Mouse (Mus musculus) erythroid progenitor cell, adult 5-6 weeks (primary cell): ENCODE data around the gene Mlh1. TPM values are rescaled to one million over a fixed set of nuclear protein-coding genes. Genes with fewer than 3 reads are reported as not detected.

Source experiments
- ATAC-seq: replicated peaks from 2 replicates; pipeline ENCODE4 v1.8.0; 2016; ENCODE audit warnings: moderate number of reproducible peaks, mild to moderate bottlenecking, moderate TSS enrichment, inconsistent platforms; ENCODE audit not compliant: poor library complexity, low FRiP score, severe bottlenecking
- total RNA-seq, 2 experiments: library from RNA; stranded (forward) in 1 of 2; stranded (reverse) in 1 of 2; fragments of 150-400 nt in 1 of 2; fragments of 186-747, 209-891 nt in 1 of 2; gene quantifications; 2 replicates each; pipeline versions ENCODE4 v1.2.3 to v1.2.4; 2015 to 2017; ENCODE audit warnings: low replicate concordance in 2 of 2

Mlh1 gene
- total RNA-seq, 2 experiments from 2014 or later: 33.1 to 35.4 TPM

GRCm38 (mm10) chr9:111234701-111235100 is 36.9 kb downstream of the Mlh1 start:
- no peak for ATAC-seq

- ATAC-seq: no peak
Measured at GRCm38 (mm10) chr9:111228446-111228845, 43.1 kb downstream of the Mlh1 start.

GRCm38 (mm10) chr9:111223406-111223805 is 48.2 kb downstream of the Mlh1 start:
- ATAC-seq: no peak

GRCm38 (mm10) chr9:111221580-111221979 is 50.0 kb downstream of the Mlh1 start:
- ATAC-seq: no peak

- ATAC-seq: no peak
Measured at GRCm38 (mm10) chr9:111220551-111221080, 51.0 kb downstream of the Mlh1 start.

GRCm38 (mm10) chr9:111216424-111216823 is 55.2 kb downstream of the Mlh1 start:
- no peak for ATAC-seq

GRCm38 (mm10) chr9:111213501-111213900 is 58.1 kb downstream of the Mlh1 start:
- no peak for ATAC-seq

- ATAC-seq: no peak
Measured at GRCm38 (mm10) chr9:111211122-111212041, 60.2 kb downstream of the Mlh1 start.

GRCm38 (mm10) chr9:111210412-111210811 is 61.2 kb downstream of the Mlh1 start:
- no peak for ATAC-seq

GRCm38 (mm10) chr9:111209158-111209699 is 62.4 kb downstream of the Mlh1 start:
- ATAC-seq: no peak

GRCm38 (mm10) chr9:111208185-111208584 is 63.4 kb downstream of the Mlh1 start:
- no peak for ATAC-seq

GRCm38 (mm10) chr9:111207683-111208082 is 63.9 kb downstream of the Mlh1 start:
- ATAC-seq: no peak

- ATAC-seq: no peak
Measured at GRCm38 (mm10) chr9:111204601-111205375, 66.8 kb downstream of the Mlh1 start.

GRCm38 (mm10) chr9:111200208-111200607 is 71.4 kb downstream of the Mlh1 start:
- ATAC-seq: no peak

- ATAC-seq: no peak
Measured at GRCm38 (mm10) chr9:111198332-111198731, 73.3 kb downstream of the Mlh1 start.

- no peak for ATAC-seq
Measured at GRCm38 (mm10) chr9:111197712-111198111, 73.9 kb downstream of the Mlh1 start.

GRCm38 (mm10) chr9:111197116-111197515 is 74.5 kb downstream of the Mlh1 start:
- no peak for ATAC-seq

GRCm38 (mm10) chr9:111193211-111193610 is 78.4 kb downstream of the Mlh1 start:
- ATAC-seq: no peak

- ATAC-seq: no peak
Measured at GRCm38 (mm10) chr9:111188731-111189130, 82.9 kb downstream of the Mlh1 start.

GRCm38 (mm10) chr9:111186861-111187260 is 84.7 kb downstream of the Mlh1 start:
- no peak for ATAC-seq
